Mouse (Mus musculus): ENCODE results near the gene Gm35315.
A peak's percentile ranks its signal among the peaks of the same experiment; 100 is the strongest.

Gene Gm35315

DNA sequence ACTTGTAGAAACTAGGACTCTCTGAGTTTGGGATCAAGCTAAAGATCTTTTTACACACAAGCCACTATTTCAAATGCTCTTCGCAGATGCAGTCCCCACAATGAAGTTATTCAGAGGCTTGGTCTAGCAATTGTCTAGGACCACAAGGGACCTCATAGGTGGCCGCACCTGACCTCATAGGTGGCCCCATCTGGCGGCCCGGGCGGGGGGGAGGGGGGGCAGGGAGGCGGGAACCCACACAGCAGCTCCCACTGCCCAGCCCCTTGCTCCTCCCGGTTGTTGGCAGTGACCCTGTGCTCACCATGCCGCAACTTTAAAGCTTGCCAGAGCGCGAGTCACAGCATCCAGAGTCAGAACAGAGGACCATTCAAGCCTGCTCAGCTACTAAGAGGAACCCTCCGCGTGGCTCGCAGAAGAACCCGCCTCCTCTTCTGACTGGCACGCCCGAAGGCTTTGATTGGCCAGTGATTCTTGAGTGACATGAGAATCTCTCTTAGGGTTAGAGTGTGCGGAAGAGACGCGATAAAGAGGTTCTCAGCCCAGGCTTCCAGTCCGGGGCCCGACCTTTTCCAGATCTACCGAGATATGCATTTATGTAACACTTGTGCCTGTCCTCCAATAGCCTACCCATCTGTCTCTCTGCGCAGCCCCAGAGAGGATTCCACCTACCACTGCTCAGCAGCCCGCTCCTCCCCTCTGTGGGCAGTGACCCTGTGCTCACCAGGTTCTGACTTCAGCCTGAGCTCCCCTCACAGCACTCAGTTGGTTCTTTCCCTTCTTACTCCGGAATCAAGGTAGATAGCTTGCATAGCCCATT is at the start of gene Gm35315:
Gm35315 (minus strand) TSS at position 391 of the 817 bp plus-strand sequence.
- no peak for TF ChIP-seq POU5F1 (IDR thresholded peaks at IDR 0.05; ENCODE audit: borderline replicate concordance, low read length)
- TF ChIP-seq CTCF (conservative IDR thresholded peaks at IDR 0.05; ENCODE audit: low read length): no peak
- no peak for TF ChIP-seq NANOG (IDR thresholded peaks at IDR 0.05; ENCODE audit: borderline replicate concordance, low read length)
- Histone ChIP-seq H3K36me3 (ENCODE audit: insufficient read depth, low read length) (peaks cover 9% of the 10 kb centered on the region), H3K4me1 (replicated peaks; ENCODE audit: low read depth, low read length) (peaks cover 63% of the 10 kb centered on the region), H3K9me3 (ENCODE audit: low read length) (no peaks in the 10 kb centered on the region), H3K4me3 (replicated peaks; ENCODE audit: low read length) (peak within 1 kb of the TSS; percentile 77), H3K27me3 (ENCODE audit: insufficient read depth, low read length) (no peaks in the 10 kb centered on the region)

- H3K4me3 ChIP-seq (replicated peaks; ENCODE audit: low read length): no peak overlapping the region
- H3K27me3 ChIP-seq (ENCODE audit: insufficient read depth, low read length): no peaks in the 10 kb centered on the region
- no peak for TF ChIP-seq POU5F1 (IDR thresholded peaks at IDR 0.05; ENCODE audit: borderline replicate concordance, low read length)
- TF ChIP-seq NANOG (IDR thresholded peaks at IDR 0.05; ENCODE audit: borderline replicate concordance, low read length): no peak
- TF ChIP-seq CTCF (conservative IDR thresholded peaks at IDR 0.05; ENCODE audit: low read length): peak; percentile 42
- no peaks in the 10 kb centered on the region for H3K9me3 ChIP-seq (ENCODE audit: low read length)
- H3K36me3 ChIP-seq (ENCODE audit: insufficient read depth, low read length): peaks cover 29% of the 10 kb centered on the region
- H3K4me1 ChIP-seq (replicated peaks; ENCODE audit: low read depth, low read length): peaks cover 6% of the 10 kb centered on the region; the same call in 1 of the 2 replicates
Measured at GRCm38 (mm10) chr5:110143007-110143406, 48.8 kb upstream of the Gm35315 start.

DNA sequence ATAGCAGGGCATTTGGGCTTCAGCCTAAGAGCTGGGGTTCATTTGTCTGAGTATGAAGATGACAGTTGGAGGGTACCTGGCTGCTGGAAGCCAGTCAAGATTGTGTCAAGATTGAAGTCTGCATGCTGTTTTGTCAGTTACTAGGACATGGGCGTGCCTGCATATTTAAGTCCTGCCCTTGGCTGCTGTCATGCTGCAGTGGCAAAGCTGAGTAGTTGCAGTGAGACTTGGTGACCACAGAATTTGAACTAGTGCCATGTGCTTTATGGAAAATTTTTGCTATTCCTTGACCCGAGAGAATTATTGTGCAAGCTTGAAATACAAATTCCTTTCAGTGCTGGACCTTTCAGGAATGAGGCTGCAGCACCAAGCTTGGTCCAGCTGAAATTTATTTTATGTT is 48.1 kb upstream of the Gm35315 start:
- Histone ChIP-seq H3K4me1 (replicated peaks; ENCODE audit: low read depth, low read length) (peaks cover 6% of the 10 kb centered on the region; the same call in 1 of the 2 replicates), H3K4me3 (replicated peaks; ENCODE audit: low read length) (no peak overlapping the region), H3K36me3 (ENCODE audit: insufficient read depth, low read length) (peaks cover 28% of the 10 kb centered on the region), H3K27me3 (ENCODE audit: insufficient read depth, low read length) (no peaks in the 10 kb centered on the region), H3K9me3 (ENCODE audit: low read length) (no peaks in the 10 kb centered on the region)
- TF ChIP-seq POU5F1 (IDR thresholded peaks at IDR 0.05; ENCODE audit: borderline replicate concordance, low read length): no peak

DNA sequence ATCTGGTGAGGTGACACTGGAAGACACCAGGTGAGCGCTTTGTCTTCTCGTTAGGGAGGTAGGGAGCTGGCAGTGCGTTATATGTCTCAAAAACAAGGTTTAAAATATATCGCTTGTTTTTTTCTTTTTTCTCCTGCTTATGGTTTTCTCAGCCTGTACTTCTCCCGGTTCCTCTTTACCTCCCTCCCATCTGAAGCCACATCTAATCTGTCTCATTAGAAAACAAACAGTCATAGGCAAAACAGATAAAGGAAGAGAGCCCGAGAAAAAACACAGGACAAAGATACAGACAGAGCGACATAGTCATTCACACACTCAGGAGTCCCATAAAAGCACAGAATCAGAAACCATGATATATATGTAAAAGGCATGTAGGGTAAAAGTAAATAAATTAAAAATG is 46.2 kb upstream of the Gm35315 start:
- TF ChIP-seq NANOG (IDR thresholded peaks at IDR 0.05; ENCODE audit: borderline replicate concordance, low read length) (no peak), CTCF (conservative IDR thresholded peaks at IDR 0.05; ENCODE audit: low read length) (no peak), POU5F1 (IDR thresholded peaks at IDR 0.05; ENCODE audit: borderline replicate concordance, low read length) (no peak)
- H3K4me1 ChIP-seq (replicated peaks; ENCODE audit: low read depth, low read length): peaks cover 6% of the 10 kb centered on the region; the same call in 1 of the 2 replicates
- H3K27me3 ChIP-seq (ENCODE audit: insufficient read depth, low read length): no peaks in the 10 kb centered on the region
- H3K36me3 ChIP-seq (ENCODE audit: insufficient read depth, low read length): peaks cover 15% of the 10 kb centered on the region
- H3K4me3 ChIP-seq (replicated peaks; ENCODE audit: low read length): no peak overlapping the region
- peaks cover 18% of the 10 kb centered on the region for H3K9me3 ChIP-seq (ENCODE audit: low read length)

- no peak for TF ChIP-seq CTCF (conservative IDR thresholded peaks at IDR 0.05; ENCODE audit: low read length)
- Histone ChIP-seq H3K4me1 (replicated peaks; ENCODE audit: low read depth, low read length) (peaks cover 6% of the 10 kb centered on the region; the same call in 1 of the 2 replicates), H3K4me3 (replicated peaks; ENCODE audit: low read length) (no peak overlapping the region)
Measured at GRCm38 (mm10) chr5:110139325-110139724, 45.1 kb upstream of the Gm35315 start.

GRCm38 (mm10) chr5:110137816-110138215 is 43.6 kb upstream of the Gm35315 start:
- H3K27me3 ChIP-seq (ENCODE audit: insufficient read depth, low read length): no peaks in the 10 kb centered on the region
- peaks cover 5% of the 10 kb centered on the region; the same call in 1 of the 2 replicates for H3K36me3 ChIP-seq (ENCODE audit: insufficient read depth, low read length)
- no peak overlapping the region for H3K4me3 ChIP-seq (replicated peaks; ENCODE audit: low read length)
- peaks cover 6% of the 10 kb centered on the region; the same call in 1 of the 2 replicates for H3K4me1 ChIP-seq (replicated peaks; ENCODE audit: low read depth, low read length)
- H3K9me3 ChIP-seq (ENCODE audit: low read length): peaks cover 44% of the 10 kb centered on the region
- TF ChIP-seq POU5F1 (IDR thresholded peaks at IDR 0.05; ENCODE audit: borderline replicate concordance, low read length) (no peak), CTCF (conservative IDR thresholded peaks at IDR 0.05; ENCODE audit: low read length) (no peak), NANOG (IDR thresholded peaks at IDR 0.05; ENCODE audit: borderline replicate concordance, low read length) (no peak)

More at GRCm38 (mm10) chr5:110139325-110139724, 45.1 kb upstream of the Gm35315 start:
- peaks cover 29% of the 10 kb centered on the region for H3K9me3 ChIP-seq (ENCODE audit: low read length)
- H3K27me3 ChIP-seq (ENCODE audit: insufficient read depth, low read length): no peaks in the 10 kb centered on the region
- H3K36me3 ChIP-seq (ENCODE audit: insufficient read depth, low read length): peaks cover 8% of the 10 kb centered on the region; the same call in 1 of the 2 replicates

DNA sequence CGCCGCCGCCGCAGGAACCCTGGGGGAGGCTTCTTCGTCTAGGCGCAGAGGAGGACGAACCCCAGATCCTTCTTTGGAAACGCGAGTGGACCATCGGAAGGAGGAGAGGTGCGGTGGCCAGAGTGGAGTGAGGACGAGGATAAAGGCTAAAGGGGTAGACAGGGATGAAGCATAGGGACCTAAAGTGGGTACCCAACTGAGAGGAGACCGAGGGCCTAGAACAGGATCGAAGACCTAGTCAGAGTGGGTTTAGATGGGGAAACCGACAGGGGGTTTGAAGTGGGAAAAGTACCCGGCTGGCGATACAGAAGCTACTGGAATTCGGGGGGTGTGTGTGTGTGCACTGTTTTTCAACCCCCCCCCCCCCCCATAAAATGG is 41.9 kb upstream of the Gm35315 start:
- no peaks in the 10 kb centered on the region for H3K27me3 ChIP-seq (ENCODE audit: insufficient read depth, low read length)
- peaks cover 59% of the 10 kb centered on the region for H3K9me3 ChIP-seq (ENCODE audit: low read length)
- peak overlapping the region; percentile 87 for H3K4me3 ChIP-seq (replicated peaks; ENCODE audit: low read length)
- no peak for TF ChIP-seq NANOG (IDR thresholded peaks at IDR 0.05; ENCODE audit: borderline replicate concordance, low read length)
- no peak for TF ChIP-seq POU5F1 (IDR thresholded peaks at IDR 0.05; ENCODE audit: borderline replicate concordance, low read length)
- no peak for TF ChIP-seq CTCF (conservative IDR thresholded peaks at IDR 0.05; ENCODE audit: low read length)
- H3K4me1 ChIP-seq (replicated peaks; ENCODE audit: low read depth, low read length): no peaks in the 10 kb centered on the region
- peaks cover 5% of the 10 kb centered on the region; the same call in 1 of the 2 replicates for H3K36me3 ChIP-seq (ENCODE audit: insufficient read depth, low read length)

GRCm38 (mm10) chr5:110135293-110136086 is 41.3 kb upstream of the Gm35315 start, which contains the start of gene Chfr:
Gene Chfr, plus strand, starts transcription at chr5:110135842.
- H3K4me3 ChIP-seq (replicated peaks; ENCODE audit: low read length): peak within 1 kb of the TSS; percentile 87
- peaks cover 65% of the 10 kb centered on the region for H3K9me3 ChIP-seq (ENCODE audit: low read length)
- H3K27me3 ChIP-seq (ENCODE audit: insufficient read depth, low read length): no peaks in the 10 kb centered on the region
- TF ChIP-seq POU5F1 (IDR thresholded peaks at IDR 0.05; ENCODE audit: borderline replicate concordance, low read length) (no peak), CTCF (conservative IDR thresholded peaks at IDR 0.05; ENCODE audit: low read length) (no peak), NANOG (IDR thresholded peaks at IDR 0.05; ENCODE audit: borderline replicate concordance, low read length) (no peak)
- H3K36me3 ChIP-seq (ENCODE audit: insufficient read depth, low read length): peaks cover 10% of the 10 kb centered on the region; the same call in 1 of the 2 replicates
- H3K4me1 ChIP-seq (replicated peaks; ENCODE audit: low read depth, low read length): no peaks in the 10 kb centered on the region
